Mouse (Mus musculus) megakaryocyte, embryonic 14.5 days (primary cell): ENCODE measurements at regions not wholly inside any gene's neighbourhood (a gene's known extent, or its start where the extent isn't known, plus 50 kb on each side); places are given as distances from the start of the nearest gene placed in this dataset.

Experiments
- FLI1 ChIP-seq: IDR thresholded peaks from 2 replicates; pipeline ENCODE4 v1.6.1; 2012; ENCODE audit warnings: low read length, inconsistent platforms, mixed read lengths
- GATA1 ChIP-seq: IDR thresholded peaks from 3 replicates; pipeline ENCODE4 v1.6.1; 2012; ENCODE audit warnings: mixed read lengths, low read length, inconsistent platforms, borderline replicate concordance

- TF ChIP-seq GATA1 (no peak), FLI1 (no peak)
These were observed 648.2 kb upstream of the Cdh11 start for GRCm38 (mm10) chr8:103433532-103434105.
